Mouse (Mus musculus): ENCODE measurements around the gene Ldlrad3.
A peak's percentile ranks its signal among the peaks of the same experiment; 100 is the strongest.

The Ldlrad3 gene

DNA sequence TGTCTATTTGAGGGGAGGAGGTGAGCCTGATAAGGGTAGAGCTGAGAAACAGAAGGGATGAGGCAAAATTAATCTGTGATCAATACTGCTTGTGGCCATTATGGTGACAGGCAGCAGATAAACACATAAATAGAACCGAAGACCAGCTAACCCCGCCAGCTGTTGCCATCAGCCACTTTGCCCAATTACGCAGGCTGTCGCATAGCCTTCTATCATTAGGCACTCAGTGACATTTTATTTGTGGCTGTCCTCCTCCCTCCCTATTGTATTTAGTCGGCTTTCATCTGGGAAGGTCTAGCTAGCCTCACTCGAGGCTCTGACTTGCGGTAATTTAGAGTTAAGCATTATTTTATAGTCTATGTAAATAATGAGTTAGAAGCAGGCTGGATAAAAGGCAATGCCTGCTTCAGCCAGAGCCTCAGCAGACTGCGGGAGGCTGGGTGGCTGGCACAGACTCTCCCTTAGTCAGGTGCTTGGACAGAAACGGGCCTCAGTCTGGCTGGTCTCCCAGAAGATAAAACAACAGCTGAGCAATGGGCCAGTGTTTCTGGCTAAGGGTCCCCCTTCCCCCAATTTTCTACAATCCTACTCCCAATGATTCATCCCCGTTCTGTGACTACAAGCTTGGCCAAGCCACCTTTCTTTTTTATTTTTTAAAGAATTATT, 147.8 kb downstream of the Ldlrad3 start:
- DNase-seq (ENCODE audit: low spot score): peak; percentile 52

DNA sequence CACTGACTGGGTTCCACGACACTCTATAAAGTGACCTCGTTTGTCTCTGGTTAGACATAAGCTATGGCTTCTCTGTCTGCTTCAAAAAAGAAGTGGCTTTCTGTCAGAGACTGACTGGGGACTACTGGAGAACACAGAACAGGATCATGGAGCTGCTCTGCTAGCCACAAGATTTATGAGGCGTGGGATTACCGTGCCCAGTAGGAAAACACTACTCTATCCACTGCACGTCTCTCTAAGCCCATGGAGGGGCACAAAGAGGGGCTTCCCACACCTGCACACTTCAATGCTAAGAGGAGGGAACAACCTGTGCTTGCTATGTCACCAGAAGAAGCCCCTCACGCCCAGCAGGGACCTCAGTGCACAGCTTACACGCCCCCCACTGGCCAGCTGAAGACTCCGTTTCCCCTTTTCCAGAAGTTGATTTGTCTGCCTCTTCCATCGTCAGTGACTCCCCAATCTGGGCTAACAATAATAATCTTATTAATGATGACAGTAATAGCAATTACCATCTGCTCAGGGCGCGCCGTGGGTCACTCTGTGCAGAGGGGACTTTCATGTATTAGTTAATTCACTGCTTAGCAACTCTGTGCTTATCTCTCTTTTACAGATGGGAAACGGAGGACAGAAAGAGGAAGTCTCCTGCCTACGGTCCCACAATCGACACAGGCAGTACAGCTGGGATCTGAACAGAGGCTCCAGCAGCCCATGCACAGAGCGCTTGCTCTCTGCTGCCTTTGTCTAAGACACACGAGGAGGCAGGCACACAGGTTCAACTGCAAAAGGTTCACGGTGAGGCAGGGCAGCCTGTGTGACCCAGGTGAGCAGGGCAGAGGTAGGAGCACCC, 149.3 kb downstream of the Ldlrad3 start:
- DNase-seq (ENCODE audit: low spot score): no peak

DNA sequence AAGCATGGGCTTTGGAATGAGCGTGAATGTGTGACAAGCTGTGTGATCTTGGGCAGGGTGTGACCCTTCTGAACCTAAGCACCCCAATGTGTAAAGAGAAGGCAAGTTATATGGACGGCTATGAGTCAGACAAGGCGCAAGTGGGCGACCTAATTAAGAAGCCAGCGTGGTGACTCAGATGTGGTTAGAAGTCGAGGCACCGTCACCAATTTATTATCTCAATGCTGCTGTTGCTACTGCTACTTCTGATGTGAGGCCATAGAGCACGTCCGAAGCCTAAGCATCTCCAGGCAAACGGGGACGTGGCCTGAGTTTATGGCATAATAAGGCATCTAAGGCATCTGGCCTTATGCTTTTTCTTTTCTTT, 151.7 kb downstream of the Ldlrad3 start:
- DNase-seq (ENCODE audit: low spot score): no peak

DNA sequence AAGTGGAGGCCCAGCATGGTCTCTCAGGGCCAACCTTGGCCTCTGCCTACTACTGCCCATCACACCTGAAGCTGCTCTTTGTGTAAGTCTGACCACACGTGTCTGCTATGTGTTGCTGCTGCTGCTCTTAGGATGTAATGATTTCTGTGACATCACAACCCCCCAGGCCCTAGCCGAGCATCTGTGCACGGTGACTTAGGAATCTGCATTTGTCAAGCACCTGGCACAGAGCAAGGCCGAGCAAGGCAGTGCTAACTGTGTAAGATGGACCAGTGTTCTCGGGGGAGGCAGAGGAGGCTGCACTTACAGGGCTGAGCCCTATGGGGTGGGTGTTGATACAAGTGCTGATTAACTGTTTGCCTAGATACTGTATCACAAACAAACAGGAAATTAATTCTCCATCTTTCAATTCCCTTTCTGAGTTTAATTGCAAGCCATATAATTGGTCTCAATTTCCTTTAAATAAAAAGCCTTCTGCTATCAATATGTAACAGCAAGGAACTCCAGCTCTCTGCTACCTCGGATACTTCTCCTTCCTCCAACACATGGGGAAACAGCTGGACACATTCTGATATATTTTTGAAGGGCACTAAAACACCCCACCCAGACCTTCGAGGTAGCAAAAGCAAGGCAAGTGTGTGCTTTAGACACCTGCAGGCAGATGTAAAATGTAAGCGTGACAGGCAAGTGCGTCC, 152.2 kb downstream of the Ldlrad3 start:
- DNase-seq (ENCODE audit: low spot score): no peak

DNA sequence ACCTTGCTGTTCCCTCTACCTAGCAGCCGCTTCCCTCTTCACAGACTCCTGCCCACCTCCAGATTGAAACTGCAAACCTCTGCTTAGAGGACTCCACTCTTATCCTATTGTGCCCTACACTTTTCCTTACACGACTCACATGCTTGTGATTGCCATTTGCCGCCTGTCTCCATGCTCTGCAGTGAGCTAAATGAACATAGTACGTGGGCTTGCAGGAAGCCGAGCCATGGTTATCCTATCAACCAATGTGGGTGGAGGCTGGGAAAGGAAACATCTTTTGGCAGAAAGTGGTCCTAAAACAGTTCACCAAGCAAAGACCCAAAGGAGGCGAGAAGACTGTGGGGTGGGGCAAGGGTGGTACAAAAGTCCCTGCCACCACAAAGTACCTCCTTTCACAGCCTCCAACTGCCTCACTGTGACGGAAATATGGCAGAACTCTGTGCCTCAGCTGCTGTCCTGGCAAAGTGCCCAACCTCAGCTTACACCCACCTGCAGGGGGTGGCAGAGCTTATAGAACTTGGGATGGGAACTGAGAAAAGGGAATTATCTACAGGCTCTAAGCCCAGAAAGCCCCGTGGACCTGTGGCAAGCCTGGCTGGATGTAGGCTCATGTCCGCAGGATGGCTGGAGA, 153.4 kb downstream of the Ldlrad3 start:
- no peak for DNase-seq (ENCODE audit: low spot score)

DNA sequence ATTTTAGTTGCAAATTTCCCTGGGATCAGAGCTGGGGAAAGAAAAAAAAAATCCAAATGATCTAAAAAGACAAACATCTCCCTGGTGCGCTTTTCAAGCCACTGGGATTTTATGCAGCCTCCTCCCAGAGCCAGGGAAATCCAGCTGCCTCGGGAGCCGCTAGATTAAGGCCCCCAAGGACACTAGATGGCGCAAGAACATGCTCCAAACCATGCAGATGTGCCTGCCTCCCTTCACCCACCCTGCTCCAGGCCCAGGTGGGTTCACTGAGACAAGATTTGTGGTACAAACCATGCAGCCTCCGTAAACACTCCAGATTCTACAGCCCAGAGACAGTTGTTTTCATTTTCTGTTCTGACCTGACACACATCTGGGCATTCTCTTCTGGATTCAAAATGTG, 155.5 kb downstream of the Ldlrad3 start:
- DNase-seq (ENCODE audit: low spot score): peak; percentile 78

DNA sequence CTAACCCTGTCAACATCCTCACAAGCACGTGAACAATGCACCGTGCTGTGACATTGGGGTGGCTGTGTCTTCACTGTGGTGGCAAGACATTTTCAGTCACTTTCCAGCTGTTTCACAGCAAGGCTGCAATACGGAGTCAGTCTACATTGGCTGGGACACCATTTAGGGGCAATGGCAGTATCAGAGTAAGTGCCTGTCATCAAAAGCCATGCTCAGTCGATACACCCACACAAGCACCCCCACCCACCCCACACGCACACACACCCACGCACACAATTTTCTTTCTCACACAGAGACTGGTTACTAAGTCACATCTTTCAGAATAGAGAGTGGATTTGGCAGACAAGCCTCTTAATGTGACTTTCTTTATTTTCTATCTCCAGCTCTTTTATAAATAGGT, 156.0 kb downstream of the Ldlrad3 start:
- no peak for DNase-seq (ENCODE audit: low spot score)

DNA sequence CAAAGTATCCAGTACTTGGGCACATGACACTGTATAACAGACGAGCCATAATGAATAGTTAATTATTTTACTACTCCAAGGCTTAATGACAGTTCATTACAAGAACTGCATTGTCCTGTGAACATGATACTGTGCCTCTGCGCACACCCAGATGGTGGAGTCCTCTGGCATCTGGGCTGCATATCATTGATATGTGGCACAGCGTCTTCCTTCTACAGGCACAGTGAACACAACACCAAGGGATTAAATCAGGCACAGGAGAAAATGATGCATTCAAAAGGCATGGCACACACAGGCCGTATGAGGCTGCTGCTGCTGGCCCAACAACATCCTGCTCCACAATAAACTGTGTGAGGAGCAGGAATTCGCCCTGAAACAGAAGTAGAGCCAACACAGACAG, 156.5 kb downstream of the Ldlrad3 start:
- no peak for DNase-seq (ENCODE audit: low spot score)

DNA sequence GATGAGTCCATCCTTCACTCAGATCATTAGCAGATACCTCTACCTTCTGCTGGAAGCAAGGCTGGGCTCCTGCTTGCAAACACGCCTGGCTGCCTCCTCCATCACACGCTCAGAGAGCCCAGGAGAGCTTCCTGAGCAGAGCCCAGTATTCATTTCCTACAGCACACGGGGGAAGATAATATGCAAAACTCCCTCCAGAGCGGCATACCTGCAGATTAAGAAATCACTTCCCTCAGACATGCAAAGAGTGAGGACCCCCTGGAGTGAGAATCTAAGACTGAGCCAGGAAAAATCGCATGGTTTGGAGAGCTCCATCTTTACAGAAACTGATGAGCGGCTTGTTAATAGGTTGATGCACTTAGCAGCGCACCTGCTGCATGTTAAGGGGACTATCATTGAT, 158.9 kb downstream of the Ldlrad3 start:
- DNase-seq (ENCODE audit: low spot score): no peak

DNA sequence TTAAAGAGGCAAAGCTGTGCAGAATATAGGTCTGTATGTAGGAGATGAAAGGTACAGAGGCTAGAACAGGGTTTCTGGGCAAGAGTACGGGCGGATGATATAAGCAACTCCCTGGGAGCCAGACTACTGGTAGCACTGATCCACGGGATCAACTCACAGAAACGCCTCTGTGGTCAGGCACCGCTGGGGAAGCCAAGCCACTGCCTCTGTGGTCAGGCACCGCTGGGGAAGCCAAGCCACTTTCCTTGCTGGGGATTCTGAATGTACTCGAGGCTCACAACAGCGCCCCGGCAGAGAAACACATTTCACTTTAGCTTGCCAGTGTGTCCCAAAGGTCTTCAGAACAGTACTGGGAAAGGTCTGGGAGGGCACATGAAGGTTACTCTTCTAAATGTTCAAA, 160.0 kb downstream of the Ldlrad3 start:
- DNase-seq (ENCODE audit: low spot score): no peak

DNA sequence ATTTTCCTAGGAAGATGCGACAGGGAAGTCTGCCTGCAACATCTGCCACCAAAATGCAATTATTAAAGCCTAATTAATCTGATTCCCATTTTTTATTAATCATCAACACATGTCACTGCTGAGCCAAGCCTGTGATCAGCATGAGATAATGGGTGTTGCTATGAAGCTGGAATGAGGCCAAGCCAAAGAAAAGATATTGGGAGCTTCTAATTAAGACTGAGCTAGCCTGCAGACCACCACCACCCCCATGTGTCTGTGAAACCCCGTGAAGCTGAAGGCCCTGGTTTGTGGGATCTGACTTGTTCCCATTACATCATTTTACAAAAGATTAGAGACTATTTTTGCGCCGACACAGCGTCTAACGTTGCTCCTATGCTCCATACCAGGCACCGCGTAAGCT, 161.7 kb downstream of the Ldlrad3 start:
- no peak for DNase-seq (ENCODE audit: low spot score)

DNA sequence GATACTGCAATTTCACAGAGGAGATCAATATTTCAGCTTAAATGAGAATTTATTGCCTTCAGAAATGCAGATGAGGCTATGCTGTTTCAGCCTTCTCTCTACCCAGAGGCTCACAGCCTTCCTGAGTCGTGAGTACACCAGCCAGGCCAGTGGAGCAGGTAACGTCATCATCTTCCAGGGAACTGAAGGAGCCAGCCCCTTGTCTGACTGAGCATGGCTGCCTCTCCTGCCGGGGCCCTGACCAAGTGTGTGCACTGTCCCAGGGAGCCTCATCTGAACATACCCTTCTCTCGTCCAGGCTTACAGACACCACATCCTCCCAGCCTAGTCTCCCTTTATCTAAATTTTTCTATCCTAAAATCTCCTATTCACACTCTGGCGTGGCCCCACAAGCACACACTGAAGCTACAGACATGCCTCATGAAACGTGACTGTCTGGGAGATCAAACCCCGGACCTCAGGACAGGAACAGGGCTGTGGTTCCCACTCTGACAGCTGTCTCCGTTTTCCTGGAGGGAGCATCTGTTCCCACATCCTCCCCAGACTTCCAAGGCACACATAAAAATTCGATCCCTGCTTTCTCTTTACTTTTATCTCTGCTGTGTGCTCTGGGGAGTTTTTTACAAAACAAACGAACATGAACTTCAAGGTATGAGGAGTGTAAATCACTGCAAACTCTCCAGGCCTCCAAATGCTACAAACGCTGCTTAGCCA, 164.7 kb downstream of the Ldlrad3 start:
- DNase-seq (ENCODE audit: low spot score): no peak

DNA sequence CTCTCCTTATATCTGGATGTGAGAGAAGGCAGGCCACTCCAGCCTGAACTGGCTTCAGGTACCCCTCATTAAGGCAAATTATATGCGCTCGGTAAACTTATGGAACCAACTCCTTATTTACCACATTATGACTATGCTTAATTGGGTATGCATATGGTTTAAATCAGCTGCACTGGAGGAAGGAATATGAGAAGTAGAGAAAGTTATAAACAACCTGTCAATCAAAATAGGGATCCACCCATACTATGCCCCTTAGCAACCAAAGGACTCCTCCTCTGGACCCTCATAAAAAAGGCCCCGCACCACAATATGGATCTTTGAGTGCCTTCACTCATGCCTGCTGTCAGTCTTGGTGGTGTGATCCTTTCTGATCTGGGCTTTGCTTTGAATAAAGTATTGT, 165.6 kb downstream of the Ldlrad3 start:
- DNase-seq (ENCODE audit: low spot score): no peak

DNA sequence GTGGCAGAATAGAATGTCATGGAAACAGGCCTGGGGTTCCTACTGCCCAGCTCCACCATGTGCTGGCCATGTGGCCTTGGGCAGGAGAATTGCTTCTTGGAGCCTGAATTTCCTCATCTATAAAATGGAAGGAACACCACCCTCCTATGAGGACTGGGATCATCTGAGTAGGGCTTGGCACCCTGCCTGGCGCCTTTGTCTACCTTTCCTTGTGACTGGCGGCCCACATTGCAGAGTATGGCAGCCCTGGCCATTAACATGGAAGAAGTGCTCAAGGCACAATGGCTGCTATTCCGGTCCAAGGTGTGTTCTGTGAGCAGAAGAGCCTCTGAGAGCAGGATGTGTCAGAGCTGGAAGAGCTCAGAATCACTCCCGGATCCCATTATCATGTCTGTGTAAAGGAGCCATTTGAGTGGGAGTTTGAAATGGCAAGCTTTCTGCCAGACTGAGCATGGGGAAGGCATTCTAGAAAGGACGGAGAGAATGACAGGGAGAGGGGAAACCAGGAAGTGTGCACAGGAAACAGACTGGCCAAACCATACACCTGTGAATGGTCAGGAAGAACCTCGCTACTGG, 171.6 kb downstream of the Ldlrad3 start:
- DNase-seq (ENCODE audit: low spot score): no peak

DNA sequence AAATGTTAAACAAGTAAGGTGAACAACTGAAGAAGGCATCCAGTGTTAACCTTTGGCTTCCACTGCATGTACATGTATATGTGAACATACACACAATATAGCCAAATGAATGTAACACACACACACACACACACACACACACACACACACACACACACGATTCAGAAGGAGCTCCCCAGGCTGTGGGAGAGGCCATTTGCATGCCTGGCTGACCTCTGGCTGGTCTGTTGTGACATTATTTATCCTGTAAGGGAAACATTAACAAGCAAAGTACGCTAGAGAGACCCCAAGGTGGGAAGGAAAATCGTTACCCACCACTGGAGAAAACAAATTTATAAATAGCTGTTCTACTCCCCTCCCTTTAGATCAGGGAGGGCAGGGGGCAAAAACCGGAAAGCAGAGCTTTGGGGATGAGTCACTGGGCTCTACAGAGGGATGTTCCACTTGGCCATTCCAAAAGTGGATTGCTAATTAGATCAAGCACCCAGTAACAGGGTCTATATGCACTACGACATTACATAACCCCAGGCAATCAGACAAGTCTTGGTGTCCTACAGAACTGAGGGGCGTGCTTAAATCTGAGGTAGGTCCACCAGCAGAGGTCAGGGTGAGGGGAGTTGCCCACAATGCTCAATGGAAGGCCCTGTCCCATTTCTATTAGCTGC, 174.7 kb downstream of the Ldlrad3 start:
- no peak for DNase-seq (ENCODE audit: low spot score)

DNA sequence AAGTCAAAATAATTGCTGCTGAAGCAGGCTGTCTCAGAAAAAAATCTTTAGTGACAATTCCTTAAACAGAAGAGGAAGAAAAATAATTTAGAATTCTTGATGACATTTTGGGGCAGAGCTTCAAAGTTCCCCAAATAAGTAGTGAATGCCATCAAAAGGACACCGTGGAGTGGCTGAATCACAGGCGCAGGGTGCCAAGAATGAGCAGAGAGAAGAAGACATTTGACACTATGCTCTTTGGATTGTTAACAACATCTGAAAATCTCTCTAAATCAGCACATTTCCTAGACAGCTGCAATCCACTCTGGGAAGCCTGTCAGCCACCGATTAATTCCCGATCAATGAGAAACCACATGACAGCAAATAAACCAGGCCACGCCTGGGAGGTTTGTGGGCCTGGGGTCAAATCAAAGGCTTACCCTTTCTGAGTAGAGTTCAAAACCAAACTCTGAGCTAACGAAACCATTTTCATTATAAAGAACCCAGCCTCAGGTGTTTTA, 176.4 kb downstream of the Ldlrad3 start:
- no peak for DNase-seq (ENCODE audit: low spot score)

DNA sequence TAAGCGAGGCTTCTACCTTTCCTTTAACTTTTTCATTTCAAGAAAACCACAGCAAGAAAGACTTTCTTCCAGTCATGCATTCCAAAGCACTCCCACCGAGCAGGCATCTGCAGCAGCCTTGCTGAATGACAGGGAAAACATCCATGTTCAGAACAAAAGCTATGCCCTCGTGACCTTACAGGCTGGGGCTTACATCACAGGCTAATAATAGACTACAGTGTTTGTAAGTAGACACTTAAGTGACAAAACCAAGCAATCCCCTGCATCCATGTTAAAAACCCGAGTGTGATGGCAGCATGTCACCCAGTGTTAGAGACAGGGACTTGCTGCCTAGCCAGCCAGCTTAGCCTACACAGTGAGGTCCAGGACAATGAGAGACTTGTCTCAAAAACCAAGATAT, 180.0 kb downstream of the Ldlrad3 start:
- DNase-seq (ENCODE audit: low spot score): peak; percentile 72

DNA sequence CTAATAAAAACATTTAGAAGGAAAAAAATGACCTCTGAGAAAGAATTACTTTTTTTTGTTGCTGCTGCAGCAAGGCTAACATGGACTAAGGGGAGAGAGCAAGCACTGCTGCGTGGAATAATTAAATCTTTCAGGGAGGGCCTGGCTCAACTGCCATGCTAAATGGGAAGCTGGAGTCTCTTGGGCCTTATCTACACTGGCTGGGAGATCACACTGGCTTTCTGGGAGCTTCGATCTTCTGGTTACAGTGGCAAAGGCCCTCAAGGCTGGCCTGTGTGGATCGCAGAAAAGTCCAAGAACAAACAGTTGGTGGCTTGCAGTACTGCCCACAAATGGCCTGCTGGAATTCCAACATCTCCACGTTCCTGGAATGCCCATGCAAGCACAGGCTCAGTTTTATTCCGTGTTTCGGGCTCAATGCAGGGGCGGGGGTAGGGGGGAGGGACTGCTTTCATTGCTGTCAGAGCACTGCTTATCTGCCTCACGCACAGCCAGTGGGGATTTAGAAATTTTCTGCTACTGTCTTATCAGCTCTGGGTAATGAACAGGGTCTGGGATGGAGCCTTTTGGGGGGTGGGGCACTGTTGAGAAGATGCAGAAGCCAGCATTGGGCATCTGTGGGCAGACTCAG, 180.7 kb downstream of the Ldlrad3 start:
- no peak for DNase-seq (ENCODE audit: low spot score)

DNA sequence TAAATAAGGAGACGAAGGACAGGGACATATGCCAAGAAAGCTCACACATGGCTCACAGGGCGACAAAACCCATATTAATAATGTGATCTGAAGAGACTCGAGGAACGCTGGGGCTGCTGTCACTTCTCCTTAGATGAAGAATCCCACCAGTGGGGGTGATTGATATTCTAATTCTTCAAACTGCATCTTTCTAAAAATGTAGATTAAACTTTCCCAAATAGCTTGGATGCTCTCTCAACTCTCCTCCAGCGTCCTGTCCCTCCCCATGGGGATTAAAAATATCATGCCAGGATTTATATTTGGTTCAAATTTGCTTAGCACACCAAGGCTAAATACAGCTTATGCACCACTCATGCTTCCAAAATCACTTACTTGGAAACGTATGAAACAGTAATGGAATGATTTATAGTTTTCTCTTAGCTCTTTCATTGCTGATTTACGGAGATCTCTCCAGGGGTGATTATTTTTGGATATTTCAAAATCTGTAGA, 182.4 kb downstream of the Ldlrad3 start:
- DNase-seq (ENCODE audit: low spot score): no peak
